Mouse (Mus musculus): ENCODE results near the gene Gcc2.
"Not testable (repeated sequence)": the region's sequence is repeated elsewhere in the genome, so short reads cannot be mapped to it uniquely, and the experiment has no call there.

The Gcc2 gene

GRCm38 (mm10) chr10:58323028-58323991 lies 68.0 kb downstream of the Gcc2 start, which contains the start of gene Lims1:
TSS of gene Lims1 (plus strand) at chr10:58323466.
- peak; percentile 99 for DNase-seq (ENCODE audit: low read depth, low spot score)

GRCm38 (mm10) chr10:58326271-58326670 lies 71.0 kb downstream of the Gcc2 start:
- no peak for DNase-seq (ENCODE audit: low read depth, low spot score)

GRCm38 (mm10) chr10:58327836-58328235 lies 72.5 kb downstream of the Gcc2 start:
- DNase-seq (ENCODE audit: low read depth, low spot score) = not testable (repeated sequence)

- DNase-seq (ENCODE audit: low read depth, low spot score) = no peak
These were observed 73.3 kb downstream of the Gcc2 start for GRCm38 (mm10) chr10:58328517-58329108.

GRCm38 (mm10) chr10:58330635-58331034 lies 75.3 kb downstream of the Gcc2 start:
- no peak for DNase-seq (ENCODE audit: low read depth, low spot score)

GRCm38 (mm10) chr10:58331741-58332140 lies 76.4 kb downstream of the Gcc2 start:
- no peak for DNase-seq (ENCODE audit: low read depth, low spot score)

- no peak for DNase-seq (ENCODE audit: low read depth, low spot score)
These were observed 78.1 kb downstream of the Gcc2 start for GRCm38 (mm10) chr10:58333414-58333813.

GRCm38 (mm10) chr10:58336156-58336555 lies 80.9 kb downstream of the Gcc2 start:
- no peak for DNase-seq (ENCODE audit: low read depth, low spot score)

GRCm38 (mm10) chr10:58337091-58337490 lies 81.8 kb downstream of the Gcc2 start:
- DNase-seq (ENCODE audit: low read depth, low spot score) = not testable (repeated sequence)

GRCm38 (mm10) chr10:58338590-58338989 lies 83.3 kb downstream of the Gcc2 start:
- DNase-seq (ENCODE audit: low read depth, low spot score) = no peak

GRCm38 (mm10) chr10:58341685-58342084 lies 86.4 kb downstream of the Gcc2 start:
- no peak for DNase-seq (ENCODE audit: low read depth, low spot score)

GRCm38 (mm10) chr10:58342199-58342598 lies 86.9 kb downstream of the Gcc2 start:
- DNase-seq (ENCODE audit: low read depth, low spot score) = no peak

- no peak for DNase-seq (ENCODE audit: low read depth, low spot score)
These were observed 88.3 kb downstream of the Gcc2 start for GRCm38 (mm10) chr10:58343552-58343951.

GRCm38 (mm10) chr10:58350600-58350999 lies 95.3 kb downstream of the Gcc2 start:
- no peak for DNase-seq (ENCODE audit: low read depth, low spot score)

- DNase-seq (ENCODE audit: low read depth, low spot score) = no peak
These were observed 96.4 kb downstream of the Gcc2 start for GRCm38 (mm10) chr10:58351670-58352069.

GRCm38 (mm10) chr10:58352364-58352763 lies 97.1 kb downstream of the Gcc2 start:
- no peak for DNase-seq (ENCODE audit: low read depth, low spot score)

- no peak for DNase-seq (ENCODE audit: low read depth, low spot score)
These were observed 99.3 kb downstream of the Gcc2 start for GRCm38 (mm10) chr10:58354561-58354960.

Measured in embryo, embryonic 11.5 days (tissue).